Mouse (Mus musculus): ENCODE data around the gene Pdzrn3.
A peak's percentile ranks its signal among the peaks of the same experiment; 100 is the strongest.

The Pdzrn3 gene

GRCm38 (mm10) chr6:101289428-101289827, 88.3 kb downstream of the Pdzrn3 start:
- DNase-seq (ENCODE audit: low spot score): peak; percentile 34

- no peak for DNase-seq (ENCODE audit: low spot score)
Observed at GRCm38 (mm10) chr6:101287566-101288173, 90.0 kb downstream of the Pdzrn3 start.

GRCm38 (mm10) chr6:101287077-101287476, 90.6 kb downstream of the Pdzrn3 start:
- DNase-seq (ENCODE audit: low spot score): no peak

- DNase-seq (ENCODE audit: low spot score): no peak
Observed at GRCm38 (mm10) chr6:101284368-101284955, 93.2 kb downstream of the Pdzrn3 start.

GRCm38 (mm10) chr6:101283891-101284290, 93.8 kb downstream of the Pdzrn3 start:
- no peak for DNase-seq (ENCODE audit: low spot score)

GRCm38 (mm10) chr6:101281644-101282043, 96.1 kb downstream of the Pdzrn3 start:
- DNase-seq (ENCODE audit: low spot score): no peak

- no peak for DNase-seq (ENCODE audit: low spot score)
Observed at GRCm38 (mm10) chr6:101280811-101281218, 96.9 kb downstream of the Pdzrn3 start.

GRCm38 (mm10) chr6:101278286-101278932, 99.3 kb downstream of the Pdzrn3 start:
- DNase-seq (ENCODE audit: low spot score): no peak

- no peak for DNase-seq (ENCODE audit: low spot score)
Observed at GRCm38 (mm10) chr6:101276261-101276660, 101.4 kb downstream of the Pdzrn3 start.

- no peak for DNase-seq (ENCODE audit: low spot score)
Observed at GRCm38 (mm10) chr6:101275806-101276205, 101.9 kb downstream of the Pdzrn3 start.

GRCm38 (mm10) chr6:101274846-101275245, 102.9 kb downstream of the Pdzrn3 start:
- no peak for DNase-seq (ENCODE audit: low spot score)

GRCm38 (mm10) chr6:101272256-101272655, 105.4 kb downstream of the Pdzrn3 start:
- DNase-seq (ENCODE audit: low spot score): no peak

- no peak for DNase-seq (ENCODE audit: low spot score)
Observed at GRCm38 (mm10) chr6:101271378-101272135, 106.1 kb downstream of the Pdzrn3 start.

- DNase-seq (ENCODE audit: low spot score): no peak
Observed at GRCm38 (mm10) chr6:101270095-101270826, 107.4 kb downstream of the Pdzrn3 start.

- DNase-seq (ENCODE audit: low spot score): no peak
Observed at GRCm38 (mm10) chr6:101269335-101270094, 108.2 kb downstream of the Pdzrn3 start.

- DNase-seq (ENCODE audit: low spot score): no peak
Observed at GRCm38 (mm10) chr6:101268266-101268665, 109.4 kb downstream of the Pdzrn3 start.

GRCm38 (mm10) chr6:101266787-101267186, 110.9 kb downstream of the Pdzrn3 start:
- peak; percentile 81 for DNase-seq (ENCODE audit: low spot score)

GRCm38 (mm10) chr6:101263544-101263943, 114.2 kb downstream of the Pdzrn3 start:
- no peak for DNase-seq (ENCODE audit: low spot score)

GRCm38 (mm10) chr6:101261513-101261912, 116.2 kb downstream of the Pdzrn3 start:
- DNase-seq (ENCODE audit: low spot score): peak; percentile 49

- no peak for DNase-seq (ENCODE audit: low spot score)
Observed at GRCm38 (mm10) chr6:101259411-101259810, 118.3 kb downstream of the Pdzrn3 start.

GRCm38 (mm10) chr6:101257418-101257817, 120.3 kb downstream of the Pdzrn3 start:
- DNase-seq (ENCODE audit: low spot score): no peak
